Mouse (Mus musculus): ENCODE measurements around the gene Csrp1. TPM values are rescaled to one million over a fixed set of nuclear protein-coding genes. Genes with fewer than 3 reads are reported as not detected.

The Csrp1 gene
- 32.7 and 33.8 TPM in 2 replicates for polyA plus RNA-seq (2015; fragmentation: Nextera tagmentation; extraction: Ambion mirVana)

DNA sequence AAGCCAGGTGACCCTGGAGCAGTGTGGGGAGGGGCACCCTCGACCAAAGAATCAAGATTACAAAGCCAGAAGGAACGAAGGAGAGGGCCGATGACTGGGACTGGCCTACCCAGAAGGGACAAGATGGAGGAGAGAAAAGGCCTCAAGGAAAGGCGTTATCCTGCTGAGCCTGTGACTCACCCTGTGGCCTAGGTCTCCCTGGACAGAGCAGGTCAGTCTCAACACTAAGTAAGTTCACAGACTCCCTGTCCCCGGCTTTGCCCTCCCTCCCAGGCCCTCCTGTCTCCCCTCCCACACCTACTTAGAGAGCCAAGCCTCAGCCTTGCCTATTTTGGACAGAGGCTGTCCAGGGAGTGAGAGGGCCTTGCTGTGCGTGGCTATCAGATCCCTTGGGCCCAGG lies at the start of gene Csrp1:
TSS of gene Csrp1 (plus strand) at position 79 of the 400 bp plus-strand sequence.
- Histone ChIP-seq H3K27me3 (no peaks in the 10 kb centered on the region), H3K4me2 (peak within 1 kb of the TSS; percentile 37), H3K9me3 (replicated peaks) (no peaks in the 10 kb centered on the region), H3K27ac (replicated peaks) (no peak within 1 kb of the TSS), H3K36me3 (replicated peaks) (no peaks in the 10 kb centered on the region), H3K4me3 (replicated peaks) (no peak within 1 kb of the TSS), H3K9ac (no peak within 1 kb of the TSS), H3K4me1 (replicated peaks) (peaks cover 30% of the 10 kb centered on the region)
- ATAC-seq (ENCODE audit: insufficient read depth) = no peak
- 40% methylated on average over 6 of the region's 6 CpGs for WGBS (ENCODE audit: insufficient replicate concordance)

DNA sequence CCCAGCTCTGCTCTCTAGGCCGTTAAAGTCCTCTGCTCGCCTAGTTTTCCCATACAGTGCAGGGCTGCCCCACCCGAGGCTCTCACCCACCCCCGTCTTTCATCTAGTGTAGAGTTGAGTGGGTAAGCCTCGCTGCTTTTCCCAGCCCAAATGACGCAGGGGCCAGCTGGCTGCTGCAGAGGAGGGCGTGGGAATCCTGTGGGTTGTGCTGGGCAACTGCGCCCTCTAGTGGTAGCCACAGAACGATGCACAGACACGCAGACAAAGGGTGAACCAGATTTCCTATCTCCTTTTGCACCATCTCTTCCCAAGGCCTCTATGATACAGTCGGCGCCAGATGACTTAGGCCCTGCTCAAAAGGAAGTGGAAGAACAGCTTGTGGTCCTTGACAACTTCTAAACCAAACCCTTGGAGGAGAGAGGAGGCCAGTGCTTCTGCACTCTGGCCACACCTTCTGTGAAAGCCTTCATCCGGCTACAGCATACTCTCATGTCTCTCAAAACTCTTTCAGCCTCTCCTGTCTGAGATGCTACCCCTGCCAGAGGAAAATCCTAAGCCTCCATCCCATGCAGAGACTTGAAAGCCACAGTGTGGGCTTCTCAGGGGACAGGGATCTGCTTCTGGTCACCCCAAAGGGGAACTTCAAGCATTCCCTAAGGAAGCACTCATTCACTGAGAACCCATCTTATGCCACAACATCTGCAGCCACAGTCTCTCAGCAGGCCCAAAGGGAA lies 49.3 kb upstream of the Csrp1 start:
- Histone ChIP-seq H3K9me3 (replicated peaks) (no peaks in the 10 kb centered on the region), H3K27me3 (no peaks in the 10 kb centered on the region), H3K4me3 (replicated peaks) (no peak overlapping the region), H3K9ac (no peak overlapping the region), H3K4me1 (replicated peaks) (peaks cover 3% of the 10 kb centered on the region; the same call in 1 of the 2 replicates), H3K36me3 (replicated peaks) (no peaks in the 10 kb centered on the region), H3K4me2 (no peak overlapping the region), H3K27ac (replicated peaks) (no peak overlapping the region)
- peak; percentile 46; the same call in 1 of the 2 replicates for ATAC-seq (ENCODE audit: insufficient read depth)
- 10% methylated on average over 13 of the region's 13 CpGs for WGBS (ENCODE audit: insufficient replicate concordance)

DNA sequence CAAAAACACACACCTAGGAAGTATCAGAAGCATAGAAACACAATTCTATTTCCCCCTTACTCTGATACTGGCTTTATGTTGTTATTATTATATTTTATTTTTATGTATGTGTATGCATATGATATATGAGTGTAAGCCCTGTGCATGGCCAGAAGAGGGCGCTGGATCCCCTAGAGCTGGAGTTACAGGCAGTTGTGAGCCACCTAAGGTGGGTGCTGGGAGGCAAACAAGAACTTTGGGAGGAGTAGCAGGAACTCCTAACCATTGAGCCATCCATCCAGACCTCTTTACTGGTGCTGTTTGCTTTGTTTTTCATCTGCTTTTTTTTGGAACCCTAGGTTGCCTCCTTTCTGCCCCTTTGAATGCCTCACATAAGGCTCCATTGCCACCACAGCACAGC lies 48.5 kb upstream of the Csrp1 start:
- Histone ChIP-seq H3K27ac (replicated peaks) (no peak overlapping the region), H3K4me1 (replicated peaks) (peaks cover 6% of the 10 kb centered on the region; the same call in 1 of the 2 replicates), H3K36me3 (replicated peaks) (no peaks in the 10 kb centered on the region), H3K9ac (no peak overlapping the region), H3K4me3 (replicated peaks) (no peak overlapping the region), H3K4me2 (no peak overlapping the region), H3K27me3 (no peaks in the 10 kb centered on the region), H3K9me3 (replicated peaks) (no peaks in the 10 kb centered on the region)
- ATAC-seq (ENCODE audit: insufficient read depth) = no peak
- 22% methylated on average over 1 of the region's 1 CpGs for WGBS (ENCODE audit: insufficient replicate concordance)

DNA sequence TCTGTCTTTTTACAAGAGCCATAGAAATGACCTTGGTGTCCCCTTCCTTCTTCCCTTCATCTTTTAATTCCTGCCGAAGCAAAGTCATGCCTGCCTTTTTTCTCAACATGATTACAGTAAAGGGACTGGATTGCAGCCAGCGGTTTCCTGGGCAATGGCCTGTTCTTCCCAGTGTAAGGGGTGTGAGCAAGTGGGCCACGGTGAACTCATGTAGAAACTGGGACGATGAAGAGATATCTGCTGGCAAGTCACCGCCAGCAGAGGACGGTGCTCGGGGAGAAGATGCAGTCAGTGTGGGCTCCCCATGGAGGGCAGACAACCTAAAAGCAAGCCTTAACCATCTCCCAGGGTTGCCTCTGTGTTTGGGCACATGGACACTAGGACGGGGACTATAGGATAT lies 47.9 kb upstream of the Csrp1 start:
- no peak overlapping the region for H3K27ac ChIP-seq (replicated peaks)
- 56% methylated on average over 8 of the region's 8 CpGs for WGBS (ENCODE audit: insufficient replicate concordance)
- no peak for ATAC-seq (ENCODE audit: insufficient read depth)
- H3K4me2 ChIP-seq = no peak overlapping the region
- H3K4me3 ChIP-seq (replicated peaks) = no peak overlapping the region
- H3K27me3 ChIP-seq = no peaks in the 10 kb centered on the region
- H3K4me1 ChIP-seq (replicated peaks) = peaks cover 6% of the 10 kb centered on the region; the same call in 1 of the 2 replicates
- H3K36me3 ChIP-seq (replicated peaks) = no peaks in the 10 kb centered on the region
- H3K9me3 ChIP-seq (replicated peaks) = no peaks in the 10 kb centered on the region
- no peak overlapping the region for H3K9ac ChIP-seq

DNA sequence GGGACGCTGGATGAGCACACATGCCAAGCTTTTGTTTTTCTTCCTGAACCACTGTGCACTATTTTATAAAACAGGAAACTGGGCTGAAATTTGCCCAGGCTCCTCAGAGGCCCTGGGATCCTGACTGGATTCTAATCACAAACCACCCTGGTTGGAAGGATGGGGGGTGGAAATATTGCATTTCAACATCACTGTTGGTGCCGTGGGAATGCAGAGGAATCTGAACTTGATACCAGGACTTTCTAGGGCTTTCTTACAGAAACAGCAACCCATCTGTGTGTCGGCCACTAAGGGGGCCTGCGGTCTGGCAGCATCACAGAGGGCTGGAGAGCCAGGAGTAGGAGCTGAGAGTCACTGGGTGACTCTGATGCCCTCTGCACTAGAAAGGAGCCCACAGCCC lies 47.5 kb upstream of the Csrp1 start:
- no peaks in the 10 kb centered on the region for H3K36me3 ChIP-seq (replicated peaks)
- no peak overlapping the region for H3K9ac ChIP-seq
- H3K27ac ChIP-seq (replicated peaks) = no peak overlapping the region
- 73% methylated on average over 4 of the region's 4 CpGs for WGBS (ENCODE audit: insufficient replicate concordance)
- H3K4me3 ChIP-seq (replicated peaks) = no peak overlapping the region
- ATAC-seq (ENCODE audit: insufficient read depth) = no peak
- H3K4me2 ChIP-seq = no peak overlapping the region
- H3K27me3 ChIP-seq = no peaks in the 10 kb centered on the region
- H3K9me3 ChIP-seq (replicated peaks) = no peaks in the 10 kb centered on the region
- H3K4me1 ChIP-seq (replicated peaks) = peaks cover 6% of the 10 kb centered on the region; the same call in 1 of the 2 replicates

DNA sequence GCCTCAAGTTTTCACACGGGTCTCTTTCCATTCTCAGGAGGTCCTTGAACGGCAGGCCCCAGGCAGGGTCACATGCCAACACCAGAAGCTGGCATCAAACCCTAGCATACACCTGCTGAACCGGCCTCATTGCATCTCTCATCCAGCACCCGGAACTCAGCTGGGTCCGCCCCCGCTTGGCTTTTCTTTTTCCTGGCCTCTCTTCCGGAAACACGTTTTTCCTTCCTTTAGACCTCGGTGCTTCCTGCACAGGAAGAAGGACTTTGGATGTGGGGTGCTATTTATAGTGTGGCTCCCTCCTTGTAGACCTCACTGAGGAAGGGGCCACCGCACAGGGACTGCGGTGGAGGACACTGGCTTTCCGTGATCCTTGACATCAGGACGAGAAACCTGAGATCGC lies 46.4 kb upstream of the Csrp1 start:
- H3K4me2 ChIP-seq = no peak overlapping the region
- H3K36me3 ChIP-seq (replicated peaks) = no peaks in the 10 kb centered on the region
- no peaks in the 10 kb centered on the region for H3K9me3 ChIP-seq (replicated peaks)
- H3K4me1 ChIP-seq (replicated peaks) = peaks cover 6% of the 10 kb centered on the region; the same call in 1 of the 2 replicates
- no peak for ATAC-seq (ENCODE audit: insufficient read depth)
- H3K27ac ChIP-seq (replicated peaks) = no peak overlapping the region
- WGBS (ENCODE audit: insufficient replicate concordance) = 29% methylated on average over 14 of the region's 14 CpGs
- no peaks in the 10 kb centered on the region for H3K27me3 ChIP-seq
- no peak overlapping the region for H3K9ac ChIP-seq
- H3K4me3 ChIP-seq (replicated peaks) = no peak overlapping the region

DNA sequence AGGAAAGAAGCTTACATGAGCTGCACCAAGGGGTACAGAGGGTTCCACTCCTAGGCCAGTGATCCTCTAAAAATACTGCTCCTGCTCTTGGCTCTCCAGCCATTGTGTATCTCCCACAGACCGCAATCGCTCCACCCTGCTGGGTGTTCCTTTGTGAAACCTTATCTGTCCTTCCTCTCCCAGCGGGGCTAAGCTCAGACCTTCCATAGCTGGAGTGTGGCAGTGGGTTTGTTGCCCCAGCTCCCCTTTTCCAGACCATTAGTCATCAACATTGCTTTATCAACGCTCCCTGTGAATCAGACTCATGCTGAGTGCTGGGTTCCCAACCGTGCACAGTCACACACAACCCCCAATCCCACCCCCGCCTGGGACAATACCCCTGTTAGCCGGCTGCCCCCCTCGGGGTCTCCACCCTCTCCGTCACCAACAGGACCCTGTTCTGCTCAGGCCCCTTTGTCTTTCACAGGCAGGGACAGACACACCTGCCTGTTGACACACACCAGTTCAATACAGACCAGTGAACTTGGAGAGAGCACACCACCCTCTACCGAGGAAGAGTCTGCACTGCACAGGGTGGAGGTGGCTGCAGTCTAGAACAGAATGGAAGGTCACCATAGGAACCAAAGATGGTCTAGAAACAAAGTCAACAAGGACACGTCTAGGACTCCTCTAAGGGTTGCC lies 44.3 kb upstream of the Csrp1 start:
- H3K9me3 ChIP-seq (replicated peaks) = no peaks in the 10 kb centered on the region
- H3K4me3 ChIP-seq (replicated peaks) = no peak overlapping the region
- no peak overlapping the region for H3K9ac ChIP-seq
- H3K4me2 ChIP-seq = no peak overlapping the region
- no peaks in the 10 kb centered on the region for H3K36me3 ChIP-seq (replicated peaks)
- H3K27me3 ChIP-seq = no peaks in the 10 kb centered on the region
- no peak overlapping the region for H3K27ac ChIP-seq (replicated peaks)
- WGBS (ENCODE audit: insufficient replicate concordance) = 17% methylated on average over 11 of the region's 11 CpGs
- ATAC-seq (ENCODE audit: insufficient read depth) = no peak
- peaks cover 4% of the 10 kb centered on the region; the same call in 1 of the 2 replicates for H3K4me1 ChIP-seq (replicated peaks)

DNA sequence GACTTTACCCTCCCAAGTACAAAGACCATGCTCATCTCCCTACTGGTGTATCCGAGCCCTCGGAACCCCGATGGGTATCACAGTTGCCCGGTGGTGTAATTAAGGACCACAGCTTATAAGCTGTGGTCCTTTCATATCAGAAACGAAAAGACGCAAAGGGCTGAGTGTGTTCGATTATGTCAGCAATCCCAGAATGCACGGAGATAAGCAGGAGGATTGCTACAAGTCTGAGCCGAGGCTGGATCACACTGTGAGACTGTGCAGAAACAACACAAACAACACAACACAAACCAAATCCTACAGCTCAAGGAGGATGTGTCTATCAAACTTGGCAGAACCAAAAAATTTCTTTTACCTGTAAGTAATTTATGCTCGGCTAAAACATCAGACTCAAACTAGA lies 43.6 kb upstream of the Csrp1 start:
- H3K36me3 ChIP-seq (replicated peaks) = no peaks in the 10 kb centered on the region
- no peak overlapping the region for H3K4me2 ChIP-seq
- no peak overlapping the region for H3K4me3 ChIP-seq (replicated peaks)
- H3K9ac ChIP-seq = no peak overlapping the region
- 56% methylated on average over 10 of the region's 10 CpGs for WGBS (ENCODE audit: insufficient replicate concordance)
- no peak overlapping the region for H3K27ac ChIP-seq (replicated peaks)
- H3K9me3 ChIP-seq (replicated peaks) = no peaks in the 10 kb centered on the region
- H3K4me1 ChIP-seq (replicated peaks) = peaks cover 7% of the 10 kb centered on the region
- no peak for ATAC-seq (ENCODE audit: insufficient read depth)
- no peaks in the 10 kb centered on the region for H3K27me3 ChIP-seq

DNA sequence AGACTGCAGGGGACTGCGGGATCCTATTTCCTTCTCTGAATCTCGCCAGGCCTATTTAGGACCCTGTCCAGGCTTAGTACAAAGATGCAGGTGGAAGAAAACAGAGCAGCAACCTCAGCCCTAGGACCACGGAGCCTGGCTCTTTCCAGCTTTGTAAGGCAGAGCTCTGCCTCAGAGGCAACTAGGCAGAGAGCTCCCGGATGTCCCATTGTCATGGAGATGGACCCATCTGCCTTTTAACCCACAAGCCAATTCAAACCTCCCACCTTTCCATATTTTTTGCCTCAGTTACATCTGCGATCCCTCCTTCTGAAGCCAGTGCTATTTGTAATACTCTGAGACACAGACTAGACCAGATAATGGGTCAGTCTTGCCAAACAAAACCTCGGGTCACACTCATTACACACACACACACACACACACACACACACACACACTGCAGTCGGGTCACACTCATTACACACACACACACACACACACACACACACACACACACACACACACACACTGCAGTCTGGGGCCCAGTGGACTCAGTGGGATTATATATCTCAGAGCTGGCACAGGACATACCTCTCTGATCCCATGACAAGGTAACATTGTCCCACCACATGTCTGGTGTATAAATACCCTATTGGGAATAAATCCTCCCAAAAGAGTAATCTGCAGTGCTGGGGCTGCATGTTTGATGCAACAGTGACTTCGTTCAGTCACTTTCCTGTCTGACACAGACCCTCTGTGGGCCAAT lies 42.8 kb upstream of the Csrp1 start:
- Histone ChIP-seq H3K4me3 (replicated peaks) (no peak overlapping the region), H3K27me3 (no peaks in the 10 kb centered on the region), H3K4me2 (no peak overlapping the region), H3K9me3 (replicated peaks) (no peaks in the 10 kb centered on the region), H3K9ac (no peak overlapping the region), H3K4me1 (replicated peaks) (peaks cover 7% of the 10 kb centered on the region), H3K36me3 (replicated peaks) (no peaks in the 10 kb centered on the region), H3K27ac (replicated peaks) (no peak overlapping the region)
- no peak for ATAC-seq (ENCODE audit: insufficient read depth)
- WGBS (ENCODE audit: insufficient replicate concordance) = 53% methylated on average over 8 of the region's 8 CpGs

DNA sequence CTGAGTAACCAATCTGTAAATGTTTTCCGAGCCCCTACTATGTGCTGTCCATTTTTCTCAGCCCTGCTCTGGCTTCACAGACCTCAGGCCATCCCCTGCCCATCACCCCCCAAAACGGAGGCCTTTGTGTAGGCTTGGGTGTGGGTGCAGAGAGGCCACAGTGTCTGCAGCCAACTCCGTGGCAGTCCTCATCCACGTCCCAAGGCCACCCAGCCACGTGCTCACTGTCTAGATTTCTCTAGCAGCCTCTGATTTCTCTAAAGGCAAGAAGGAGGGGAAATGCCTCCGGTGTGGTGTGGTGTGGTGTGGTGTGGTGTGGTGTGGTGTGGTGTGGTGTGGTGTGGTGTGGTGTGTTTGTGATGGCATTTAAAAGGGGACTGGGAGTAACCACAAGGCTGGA lies 41.7 kb upstream of the Csrp1 start:
- 61% methylated on average over 6 of the region's 6 CpGs for WGBS (ENCODE audit: insufficient replicate concordance)
- Histone ChIP-seq H3K4me2 (no peak overlapping the region), H3K4me3 (replicated peaks) (no peak overlapping the region), H3K27me3 (no peaks in the 10 kb centered on the region), H3K9ac (no peak overlapping the region), H3K27ac (replicated peaks) (no peak overlapping the region), H3K36me3 (replicated peaks) (no peaks in the 10 kb centered on the region), H3K9me3 (replicated peaks) (no peaks in the 10 kb centered on the region), H3K4me1 (replicated peaks) (peaks cover 7% of the 10 kb centered on the region)
- no peak for ATAC-seq (ENCODE audit: insufficient read depth)

DNA sequence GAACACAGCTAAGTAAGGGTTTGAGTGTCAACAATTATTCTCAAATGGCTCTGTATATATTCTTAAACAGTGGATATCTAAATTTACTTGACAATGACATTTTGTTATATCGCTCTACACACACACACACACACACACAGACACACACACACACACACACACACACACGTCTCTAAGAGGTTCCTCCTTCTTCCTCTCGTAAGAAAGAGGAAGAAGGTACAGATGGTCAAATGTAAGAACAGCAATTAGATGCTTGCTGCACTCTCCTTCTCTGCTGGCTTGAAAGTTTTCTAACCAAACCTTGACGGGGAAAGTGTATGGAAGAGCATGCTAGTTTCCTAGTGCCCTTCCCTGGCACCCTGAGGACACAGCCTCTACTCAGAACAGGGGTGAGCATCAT lies 39.1 kb upstream of the Csrp1 start:
- no peak for ATAC-seq (ENCODE audit: insufficient read depth)
- Histone ChIP-seq H3K4me1 (replicated peaks) (peaks cover 4% of the 10 kb centered on the region), H3K36me3 (replicated peaks) (no peaks in the 10 kb centered on the region), H3K9ac (no peak overlapping the region), H3K4me3 (replicated peaks) (no peak overlapping the region), H3K27me3 (peaks cover 20% of the 10 kb centered on the region), H3K9me3 (replicated peaks) (no peaks in the 10 kb centered on the region), H3K4me2 (no peak overlapping the region), H3K27ac (replicated peaks) (no peak overlapping the region)
- 12% methylated on average over 4 of the region's 4 CpGs for WGBS (ENCODE audit: insufficient replicate concordance)

All from liver, embryonic 15.5 days (tissue).